Mouse (Mus musculus) olfactory bulb, adult 2 months (tissue): ENCODE data around the gene Foxred1.

ENCODE experiments used
- CTCF ChIP-seq: fragments of 200-500 bp; IDR thresholded peaks from 2 replicates; pipeline ENCODE4 v1.5.1; 2012; ENCODE audit warnings: low read depth, mild to moderate bottlenecking, low read length, moderate library complexity; ENCODE audit not compliant: insufficient read depth
- POLR2A ChIP-seq: fragments of 200-500 bp; IDR thresholded peaks from 2 replicates; pipeline ENCODE4 v1.6.1; 2012; ENCODE audit warnings: mild to moderate bottlenecking, low read depth, low read length, moderate library complexity; ENCODE audit not compliant: insufficient read depth

DNA sequence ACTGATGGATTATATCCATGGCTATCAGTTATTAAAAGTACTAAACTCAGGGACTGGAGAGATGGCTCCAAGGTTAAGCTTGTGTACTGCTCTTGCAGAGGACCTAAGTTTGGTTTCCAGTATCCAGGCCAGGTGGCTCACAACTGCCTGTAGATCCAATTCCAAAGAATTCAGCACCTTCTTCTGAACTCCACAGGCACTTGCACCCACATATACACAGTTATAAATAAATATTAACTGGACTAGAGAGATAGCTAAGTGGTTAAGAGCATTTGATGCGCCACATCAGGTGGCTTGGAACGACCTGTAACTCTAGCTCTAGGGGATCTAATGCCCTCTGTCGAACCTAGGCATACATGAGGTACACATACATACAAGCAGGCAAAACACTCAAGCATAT lies 17.8 kb upstream of the Foxred1 start:
- TF ChIP-seq POLR2A (no peak), CTCF (no peak)
